Mouse (Mus musculus): ENCODE results near the gene Sema4b. TPM values are rescaled to one million over a fixed set of nuclear protein-coding genes. Genes with fewer than 3 reads are reported as not detected.

Sema4b gene
- polyA plus RNA-seq, 1 experiment, result 5.6 TPM

DNA sequence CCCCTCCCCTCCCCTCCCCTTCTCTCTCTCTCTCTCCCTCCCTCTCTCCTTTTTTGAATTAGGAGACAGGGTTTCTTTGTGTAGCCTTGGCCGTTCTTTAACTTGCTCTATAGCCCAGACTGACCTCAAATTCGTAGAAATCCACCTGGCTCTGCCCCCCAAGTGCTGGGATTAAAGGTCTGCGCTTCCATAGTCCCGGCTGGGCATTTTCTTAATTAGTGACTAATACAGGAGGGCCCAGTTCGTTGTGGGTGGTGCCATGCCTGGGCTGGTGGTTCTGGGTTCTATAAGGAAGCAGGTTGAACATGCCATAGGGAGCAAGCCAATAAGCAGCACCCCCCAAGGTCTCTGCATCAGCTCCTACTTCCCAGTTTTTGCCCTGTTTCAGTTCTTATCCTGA is 2.7 kb upstream of the Sema4b start:
- Histone ChIP-seq H3K27ac (ENCODE audit: control insufficient read depth, insufficient read depth, low read depth, low read length) (no peak overlapping the region; the same call in 1 of the 2 replicates), H3K4me3 (ENCODE audit: control insufficient read depth, low read depth, low read length) (no peak overlapping the region), H3K4me1 (ENCODE audit: control insufficient read depth, insufficient read depth, low read length) (peaks cover 13% of the 10 kb centered on the region), H3K36me3 (ENCODE audit: control insufficient read depth, insufficient read depth, low read length) (no peaks in the 10 kb centered on the region), H3K27me3 (ENCODE audit: control insufficient read depth, insufficient read depth, low read length) (no peaks in the 10 kb centered on the region)
- no peak for TF ChIP-seq POLR2A (IDR thresholded peaks at IDR 0.05; ENCODE audit: control insufficient read depth, low read depth, low read length)
- TF ChIP-seq CTCF (IDR thresholded peaks at IDR 0.05; ENCODE audit: control insufficient read depth, insufficient read depth, insufficient replicate concordance, low read depth, low read length), result no peak

DNA sequence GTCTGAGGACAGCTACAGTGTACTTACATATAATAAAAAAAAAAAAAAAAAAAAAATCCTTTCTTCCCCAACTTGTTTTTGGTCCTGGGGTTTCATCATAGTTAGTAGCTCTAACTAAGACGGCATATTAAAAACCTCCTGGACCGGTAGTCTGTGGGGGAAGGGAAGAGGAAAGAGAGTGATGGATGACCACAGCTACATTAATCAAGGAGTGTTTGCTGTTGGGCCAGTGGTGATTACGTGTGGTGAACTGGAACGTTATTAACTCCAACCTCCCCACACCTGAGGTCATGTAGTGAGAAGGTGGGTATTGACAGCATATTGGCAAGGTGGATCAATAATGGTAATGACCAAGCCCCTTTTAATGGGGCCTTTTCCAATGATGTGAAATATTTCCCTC is 2.1 kb upstream of the Sema4b start:
- Histone ChIP-seq H3K27ac (ENCODE audit: control insufficient read depth, insufficient read depth, low read depth, low read length) (peak overlapping the region; percentile 54), H3K4me3 (ENCODE audit: control insufficient read depth, low read depth, low read length) (no peak overlapping the region), H3K36me3 (ENCODE audit: control insufficient read depth, insufficient read depth, low read length) (no peaks in the 10 kb centered on the region), H3K4me1 (ENCODE audit: control insufficient read depth, insufficient read depth, low read length) (peaks cover 13% of the 10 kb centered on the region), H3K27me3 (ENCODE audit: control insufficient read depth, insufficient read depth, low read length) (no peaks in the 10 kb centered on the region)
- TF ChIP-seq CTCF (IDR thresholded peaks at IDR 0.05; ENCODE audit: control insufficient read depth, insufficient read depth, insufficient replicate concordance, low read depth, low read length) (no peak), POLR2A (IDR thresholded peaks at IDR 0.05; ENCODE audit: control insufficient read depth, low read depth, low read length) (no peak)

DNA sequence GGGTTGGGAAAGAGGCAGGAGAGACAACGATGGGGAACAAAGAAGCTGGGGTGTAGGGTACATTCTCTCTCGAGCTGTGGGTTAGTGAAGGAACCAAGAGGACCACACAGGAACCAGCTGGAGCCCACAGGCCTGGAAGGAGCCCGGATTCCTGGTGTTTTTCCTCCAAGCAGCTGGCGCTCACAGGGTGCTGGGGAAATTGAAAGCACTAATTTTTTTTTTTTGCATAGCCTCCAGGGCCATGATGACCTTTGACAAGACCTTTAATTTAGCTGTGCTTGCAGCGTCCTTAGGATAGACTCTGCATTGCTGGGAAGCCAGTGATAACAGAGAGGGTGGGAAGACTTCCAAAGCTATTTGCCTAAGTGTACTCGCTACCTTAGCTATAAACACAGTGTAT is 1.7 kb upstream of the Sema4b start:
- no peaks in the 10 kb centered on the region for H3K27me3 ChIP-seq (ENCODE audit: control insufficient read depth, insufficient read depth, low read length)
- peak overlapping the region; percentile 54 for H3K27ac ChIP-seq (ENCODE audit: control insufficient read depth, insufficient read depth, low read depth, low read length)
- H3K36me3 ChIP-seq (ENCODE audit: control insufficient read depth, insufficient read depth, low read length), result no peaks in the 10 kb centered on the region
- H3K4me1 ChIP-seq (ENCODE audit: control insufficient read depth, insufficient read depth, low read length), result peaks cover 13% of the 10 kb centered on the region
- TF ChIP-seq POLR2A (IDR thresholded peaks at IDR 0.05; ENCODE audit: control insufficient read depth, low read depth, low read length), result no peak
- no peak for TF ChIP-seq CTCF (IDR thresholded peaks at IDR 0.05; ENCODE audit: control insufficient read depth, insufficient read depth, insufficient replicate concordance, low read depth, low read length)
- no peak overlapping the region for H3K4me3 ChIP-seq (ENCODE audit: control insufficient read depth, low read depth, low read length)

- peaks cover 13% of the 10 kb centered on the region for H3K4me1 ChIP-seq (ENCODE audit: control insufficient read depth, insufficient read depth, low read length)
- H3K27ac ChIP-seq (ENCODE audit: control insufficient read depth, insufficient read depth, low read depth, low read length), result peak overlapping the region; percentile 93
- H3K27me3 ChIP-seq (ENCODE audit: control insufficient read depth, insufficient read depth, low read length), result no peaks in the 10 kb centered on the region
- H3K36me3 ChIP-seq (ENCODE audit: control insufficient read depth, insufficient read depth, low read length), result no peaks in the 10 kb centered on the region
- H3K4me3 ChIP-seq (ENCODE audit: control insufficient read depth, low read depth, low read length), result peak overlapping the region; percentile 80
- TF ChIP-seq POLR2A (IDR thresholded peaks at IDR 0.05; ENCODE audit: control insufficient read depth, low read depth, low read length) (no peak; the same call in 1 of the 2 replicates), CTCF (IDR thresholded peaks at IDR 0.05; ENCODE audit: control insufficient read depth, insufficient read depth, insufficient replicate concordance, low read depth, low read length) (no peak)
These were observed 620 bp upstream of the Sema4b start for GRCm38 (mm10) chr7:80186021-80186420.

DNA sequence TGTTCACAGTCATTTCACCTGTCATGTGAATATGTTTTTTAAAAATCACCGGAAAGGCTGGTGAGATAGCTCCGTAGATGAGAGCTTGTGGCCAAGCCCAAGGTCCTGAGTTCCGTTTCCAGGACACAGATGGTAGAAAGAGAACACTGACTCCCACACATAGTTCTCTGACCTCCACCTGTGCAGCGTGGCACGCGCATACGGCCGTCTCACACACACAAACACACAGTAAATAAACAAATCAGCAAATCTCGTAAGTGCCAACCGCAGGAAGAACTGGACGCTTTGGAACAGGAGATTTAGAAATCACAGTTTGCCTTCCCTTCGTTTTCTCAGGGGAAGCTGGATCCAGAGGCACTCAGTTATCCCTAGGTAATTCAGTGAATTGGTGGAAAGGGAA is 860 bp downstream of the Sema4b start:
- Histone ChIP-seq H3K27me3 (ENCODE audit: control insufficient read depth, insufficient read depth, low read length) (no peaks in the 10 kb centered on the region), H3K36me3 (ENCODE audit: control insufficient read depth, insufficient read depth, low read length) (no peaks in the 10 kb centered on the region), H3K27ac (ENCODE audit: control insufficient read depth, insufficient read depth, low read depth, low read length) (peak overlapping the region; percentile 93), H3K4me1 (ENCODE audit: control insufficient read depth, insufficient read depth, low read length) (peaks cover 23% of the 10 kb centered on the region), H3K4me3 (ENCODE audit: control insufficient read depth, low read depth, low read length) (peak overlapping the region; percentile 80)
- TF ChIP-seq POLR2A (IDR thresholded peaks at IDR 0.05; ENCODE audit: control insufficient read depth, low read depth, low read length) (no peak), CTCF (IDR thresholded peaks at IDR 0.05; ENCODE audit: control insufficient read depth, insufficient read depth, insufficient replicate concordance, low read depth, low read length) (no peak)

- H3K27ac ChIP-seq (ENCODE audit: control insufficient read depth, insufficient read depth, low read depth, low read length), result no peak overlapping the region
- H3K4me1 ChIP-seq (ENCODE audit: control insufficient read depth, insufficient read depth, low read length), result peaks cover 27% of the 10 kb centered on the region
- TF ChIP-seq CTCF (IDR thresholded peaks at IDR 0.05; ENCODE audit: control insufficient read depth, insufficient read depth, insufficient replicate concordance, low read depth, low read length) (no peak), POLR2A (IDR thresholded peaks at IDR 0.05; ENCODE audit: control insufficient read depth, low read depth, low read length) (no peak)
- H3K4me3 ChIP-seq (ENCODE audit: control insufficient read depth, low read depth, low read length), result no peak overlapping the region
- H3K27me3 ChIP-seq (ENCODE audit: control insufficient read depth, insufficient read depth, low read length), result no peaks in the 10 kb centered on the region
- no peaks in the 10 kb centered on the region for H3K36me3 ChIP-seq (ENCODE audit: control insufficient read depth, insufficient read depth, low read length)
These were observed 2.0 kb downstream of the Sema4b start for GRCm38 (mm10) chr7:80188579-80189125.

GRCm38 (mm10) chr7:80189147-80189933 is 2.7 kb downstream of the Sema4b start:
- no peak for TF ChIP-seq POLR2A (IDR thresholded peaks at IDR 0.05; ENCODE audit: control insufficient read depth, low read depth, low read length)
- no peak for TF ChIP-seq CTCF (IDR thresholded peaks at IDR 0.05; ENCODE audit: control insufficient read depth, insufficient read depth, insufficient replicate concordance, low read depth, low read length)
- Histone ChIP-seq H3K4me3 (ENCODE audit: control insufficient read depth, low read depth, low read length) (no peak overlapping the region), H3K27ac (ENCODE audit: control insufficient read depth, insufficient read depth, low read depth, low read length) (no peak overlapping the region), H3K4me1 (ENCODE audit: control insufficient read depth, insufficient read depth, low read length) (peaks cover 27% of the 10 kb centered on the region), H3K36me3 (ENCODE audit: control insufficient read depth, insufficient read depth, low read length) (no peaks in the 10 kb centered on the region), H3K27me3 (ENCODE audit: control insufficient read depth, insufficient read depth, low read length) (no peaks in the 10 kb centered on the region)

Data from testis, adult 2 months (tissue).